Mouse (Mus musculus): ENCODE measurements around the gene Ercc1.

Gene Ercc1

DNA sequence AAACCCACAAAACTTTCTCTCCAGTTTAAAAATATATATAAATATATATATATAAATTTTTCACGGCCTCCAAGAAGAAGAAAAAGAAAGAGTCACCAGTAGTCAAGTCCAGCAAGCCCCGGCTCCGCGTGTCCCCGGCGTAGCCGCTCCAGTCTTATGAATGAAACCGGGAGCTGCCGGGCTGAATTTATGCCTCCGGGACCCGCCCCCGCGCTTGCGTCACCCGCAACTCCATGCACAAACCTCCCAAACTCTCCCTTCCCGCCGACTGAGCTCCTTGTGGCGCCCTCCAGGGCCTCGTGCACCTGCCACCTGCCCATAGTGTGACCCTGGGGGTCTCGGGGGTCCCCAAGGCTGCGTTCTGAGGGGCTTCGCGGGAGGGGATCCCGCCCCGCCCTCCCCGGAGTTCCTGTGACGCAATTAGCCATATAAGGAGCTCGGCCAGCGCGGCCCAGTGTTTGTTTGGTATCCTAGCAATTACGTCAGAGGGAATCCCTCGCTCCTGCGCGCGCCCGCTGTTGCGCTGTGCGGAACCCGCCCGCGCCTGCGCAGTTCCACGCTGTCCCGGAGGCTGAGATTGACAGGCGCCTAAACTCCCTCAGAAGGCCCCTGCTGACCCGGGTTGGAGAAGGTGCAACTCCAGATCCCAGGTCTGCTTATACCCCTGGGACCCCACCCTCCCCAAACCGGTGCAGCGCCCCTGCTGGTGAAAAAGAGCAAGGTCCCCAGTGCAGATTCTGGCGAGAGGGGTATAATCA, 34.5 kb upstream of the Ercc1 start, which contains the start of gene Fosb:
TSS of gene Fosb (minus strand) at position 168 of the 758 bp plus-strand sequence.
- DNase-seq: peak; percentile 96 to 98

DNA sequence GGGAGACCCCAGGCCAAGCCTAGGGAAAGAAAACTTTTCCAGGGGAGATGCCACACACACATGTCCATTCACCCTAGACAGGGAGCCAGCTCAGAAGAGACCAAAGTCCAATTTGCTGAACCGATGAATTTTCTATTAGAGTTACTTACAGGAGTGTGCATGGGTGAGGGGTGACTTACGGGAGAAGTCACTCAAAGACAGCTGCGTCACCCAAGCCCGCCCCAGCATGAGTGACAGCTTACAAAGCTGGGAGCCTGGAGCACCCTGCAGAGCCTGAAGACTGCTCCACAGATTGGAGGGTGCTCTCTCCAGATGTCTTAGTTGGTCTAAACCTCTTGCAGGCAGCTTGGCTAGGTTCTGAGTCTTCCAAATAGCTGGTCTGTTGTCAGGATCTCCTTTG, 32.6 kb upstream of the Ercc1 start:
- no peak for DNase-seq

DNA sequence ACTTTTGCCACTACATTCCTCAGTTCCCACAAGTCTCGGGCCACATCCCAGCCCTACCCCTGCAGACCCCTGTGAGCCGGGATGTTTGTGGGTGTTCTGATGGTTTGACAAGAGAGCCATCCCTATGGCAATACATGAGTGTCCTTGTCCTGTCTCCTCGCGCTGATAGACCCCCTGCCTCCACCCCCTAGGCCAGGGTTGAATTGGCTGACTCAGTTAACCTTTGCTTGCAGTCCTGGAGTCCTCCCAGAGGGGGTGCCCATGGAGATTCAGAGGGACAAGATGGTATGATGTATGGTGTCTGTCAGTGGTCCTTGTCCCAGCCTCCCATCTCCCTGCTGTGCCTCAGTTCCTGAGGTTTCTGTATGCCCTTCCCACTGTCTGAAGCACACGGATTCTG, 30.5 kb upstream of the Ercc1 start:
- DNase-seq: no peak

DNA sequence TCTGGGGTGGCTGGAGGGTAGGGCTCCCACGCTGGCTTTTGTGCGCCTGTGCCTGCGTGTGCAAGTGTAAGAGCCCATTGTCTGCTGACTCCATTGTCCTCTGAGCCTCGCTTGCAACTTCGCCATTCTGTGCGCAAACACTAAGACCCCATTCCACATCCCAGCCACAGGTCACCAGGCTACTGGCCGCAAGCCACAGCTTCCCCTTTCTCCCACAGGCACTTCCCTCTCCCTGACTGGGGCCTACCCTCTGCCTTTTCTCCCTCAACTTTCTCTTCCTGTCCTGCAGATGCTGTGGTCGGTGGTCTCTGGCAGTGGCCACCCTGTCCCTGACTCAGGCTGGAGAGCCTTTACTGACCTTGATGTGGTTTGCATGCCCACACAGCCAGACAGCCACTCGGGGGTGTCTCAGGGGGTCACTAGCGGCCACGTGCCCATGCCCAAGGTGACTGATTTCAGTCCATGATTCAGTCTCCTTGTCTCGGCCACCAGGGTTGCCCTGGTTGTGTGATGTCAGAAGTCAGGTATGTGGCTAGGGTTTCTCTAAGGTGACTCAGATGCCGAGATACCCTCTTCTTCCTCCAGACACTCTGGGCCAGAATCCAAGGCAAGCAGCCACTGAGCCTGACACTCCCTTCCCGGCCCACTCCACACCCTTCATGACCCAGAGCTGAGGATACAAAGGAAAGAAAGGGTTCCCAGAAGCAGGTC, 28.0 kb upstream of the Ercc1 start:
- no peak for DNase-seq

DNA sequence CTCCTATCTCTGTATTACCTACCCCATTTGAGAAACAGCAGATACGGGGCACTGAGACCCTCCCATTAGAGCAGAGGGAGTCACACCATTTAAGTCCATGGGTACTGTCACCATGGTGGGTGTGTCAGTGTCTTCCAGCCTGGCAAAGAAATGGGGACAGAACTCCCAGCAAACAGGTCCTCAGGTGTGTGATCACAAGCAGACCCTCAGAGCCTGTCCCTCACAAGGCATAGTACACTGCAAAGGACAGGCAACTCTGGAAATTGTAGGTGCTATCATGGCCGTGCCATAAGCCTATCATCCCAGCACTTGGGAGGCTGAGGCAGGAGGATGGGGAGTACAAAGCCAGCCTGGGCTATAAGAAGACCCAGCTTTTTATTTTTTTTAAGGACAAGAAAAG, 26.4 kb upstream of the Ercc1 start:
- no peak for DNase-seq

DNA sequence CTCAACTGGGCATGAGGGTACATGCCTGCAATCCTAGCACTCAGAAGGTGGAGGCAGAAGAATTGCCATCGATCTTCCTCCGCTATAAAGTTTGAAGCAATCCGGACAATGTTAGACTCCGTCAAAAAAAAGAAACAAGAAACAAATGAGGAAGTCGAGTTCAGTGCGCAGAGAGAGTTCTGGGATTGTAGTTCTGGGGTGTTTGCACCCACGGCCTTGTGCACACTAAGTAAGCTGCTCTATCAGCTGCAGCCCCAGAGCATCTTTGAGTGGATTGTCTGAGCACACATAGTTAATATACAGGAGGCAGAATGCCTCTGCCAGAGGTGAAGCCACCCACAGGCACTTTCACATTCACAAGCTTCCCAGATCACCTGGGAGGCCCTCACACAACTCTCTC, 25.9 kb upstream of the Ercc1 start:
- no peak for DNase-seq

DNA sequence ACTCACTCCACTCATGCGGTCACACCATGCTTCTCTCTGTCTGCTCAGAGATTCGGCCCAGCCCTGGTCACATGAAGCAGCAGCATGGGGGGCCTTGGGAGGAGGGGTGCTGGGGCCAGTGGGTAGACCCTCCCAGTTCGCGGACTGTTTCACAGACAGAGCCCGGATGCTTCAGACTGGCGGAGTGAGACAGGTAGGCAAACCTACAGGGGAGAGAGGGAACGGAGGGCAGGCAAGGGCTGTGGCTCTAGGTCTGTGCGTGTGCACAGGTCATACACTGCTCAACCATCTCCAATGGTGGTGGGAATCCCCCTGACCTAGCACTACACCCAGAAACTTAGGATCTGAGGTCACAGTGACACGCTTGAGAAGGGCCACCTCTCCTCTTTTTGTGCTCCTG, 25.1 kb upstream of the Ercc1 start:
- peak in 1 of 2 experiments; percentile 34 for DNase-seq

DNA sequence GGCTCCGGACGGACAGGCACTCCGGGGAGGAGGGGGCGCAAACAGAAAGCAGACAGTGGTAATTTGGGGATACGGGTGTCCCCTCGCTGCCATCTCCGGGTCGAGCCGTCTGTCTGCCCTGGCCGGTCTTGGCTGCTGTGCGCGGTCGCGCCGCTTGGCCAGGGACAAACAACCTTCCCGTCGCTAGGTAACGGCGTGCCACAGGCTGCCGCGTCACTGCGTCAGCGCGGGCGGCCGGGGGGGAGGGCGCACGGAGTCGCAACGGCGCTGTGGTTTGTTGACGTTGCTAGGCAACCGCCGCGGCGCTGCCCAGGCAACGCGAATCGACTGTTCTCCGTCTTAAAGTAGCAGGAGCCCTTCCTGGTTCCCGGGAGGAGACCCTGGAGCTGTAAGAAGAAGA, 24.7 kb upstream of the Ercc1 start:
- peak; percentile 96 for DNase-seq

DNA sequence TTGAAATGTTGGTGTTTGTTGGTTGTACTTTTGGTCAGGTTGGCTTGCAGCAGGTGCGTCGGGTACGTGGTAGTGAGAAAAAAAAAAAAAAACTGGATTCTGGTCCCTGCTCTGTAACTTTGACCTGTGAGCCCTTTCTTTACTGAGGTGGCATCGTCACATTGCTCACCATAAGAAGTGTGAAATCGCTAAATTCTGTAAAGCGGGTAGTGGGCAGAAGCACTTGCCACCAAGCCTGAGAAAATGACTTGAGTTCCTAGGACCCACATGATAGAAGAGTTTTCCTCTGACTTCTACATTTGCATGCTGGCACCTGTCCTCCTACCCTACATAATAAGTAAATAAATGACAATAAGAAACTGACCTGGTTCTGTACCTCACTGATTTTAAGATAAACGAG, 23.9 kb upstream of the Ercc1 start:
- no peak for DNase-seq

DNA sequence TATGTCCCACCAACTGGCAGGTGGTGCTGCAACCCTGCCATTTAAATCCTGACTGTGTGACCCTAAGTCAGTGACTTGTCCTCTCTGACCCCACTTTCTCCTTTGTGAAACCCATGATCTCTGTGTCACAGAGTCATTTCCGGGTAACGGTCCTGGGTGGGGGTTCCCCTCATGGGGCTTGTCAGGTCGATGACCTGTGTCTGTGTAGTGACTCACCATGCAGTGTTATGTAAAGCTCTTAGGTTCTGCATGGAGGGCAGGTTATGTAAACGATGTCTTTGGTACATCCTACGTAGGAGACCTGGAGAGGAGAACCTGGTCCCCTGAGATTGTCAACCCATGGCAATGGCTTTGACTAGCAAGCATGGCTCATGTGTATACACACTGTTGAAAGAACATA, 23.1 kb upstream of the Ercc1 start:
- no peak for DNase-seq

DNA sequence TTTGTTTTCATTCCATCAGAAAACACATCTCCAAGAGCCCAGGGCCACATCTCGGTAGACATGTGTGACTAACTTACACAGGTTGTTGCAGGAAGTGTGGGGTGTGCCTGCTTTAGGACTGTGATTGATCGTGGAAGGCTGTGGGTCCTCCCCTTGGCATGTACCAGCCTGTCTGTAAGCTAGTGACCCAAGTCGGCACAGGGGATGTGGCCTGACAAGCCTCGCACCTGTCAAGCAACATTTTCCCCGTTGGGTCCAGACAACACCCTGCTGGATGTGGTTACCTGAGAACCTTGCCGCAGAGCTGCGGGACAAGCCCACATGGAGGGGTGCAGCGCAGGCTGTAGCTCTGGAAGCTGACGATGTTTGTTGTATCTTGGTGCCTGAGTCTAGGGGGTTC, 22.1 kb upstream of the Ercc1 start:
- DNase-seq: no peak

DNA sequence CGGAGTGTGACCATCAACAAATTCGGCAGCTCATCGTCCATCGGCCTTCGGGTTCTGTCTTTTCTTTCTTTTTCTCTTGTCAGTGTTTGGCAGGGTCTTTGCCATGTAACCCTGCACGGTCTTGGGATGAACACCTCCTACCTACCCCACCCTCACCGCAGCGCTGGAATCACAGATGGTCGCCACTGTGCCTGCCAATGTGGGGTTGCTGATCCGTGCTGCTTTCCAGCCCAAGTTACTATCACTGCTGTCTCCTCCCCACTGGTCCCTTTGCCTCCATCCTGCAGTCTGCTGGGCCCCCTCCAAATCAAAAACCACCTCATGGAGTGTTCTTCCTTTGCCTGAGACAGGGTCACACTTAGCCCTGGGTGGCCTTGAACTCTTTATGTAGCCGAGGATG, 20.4 kb upstream of the Ercc1 start:
- no peak for DNase-seq

DNA sequence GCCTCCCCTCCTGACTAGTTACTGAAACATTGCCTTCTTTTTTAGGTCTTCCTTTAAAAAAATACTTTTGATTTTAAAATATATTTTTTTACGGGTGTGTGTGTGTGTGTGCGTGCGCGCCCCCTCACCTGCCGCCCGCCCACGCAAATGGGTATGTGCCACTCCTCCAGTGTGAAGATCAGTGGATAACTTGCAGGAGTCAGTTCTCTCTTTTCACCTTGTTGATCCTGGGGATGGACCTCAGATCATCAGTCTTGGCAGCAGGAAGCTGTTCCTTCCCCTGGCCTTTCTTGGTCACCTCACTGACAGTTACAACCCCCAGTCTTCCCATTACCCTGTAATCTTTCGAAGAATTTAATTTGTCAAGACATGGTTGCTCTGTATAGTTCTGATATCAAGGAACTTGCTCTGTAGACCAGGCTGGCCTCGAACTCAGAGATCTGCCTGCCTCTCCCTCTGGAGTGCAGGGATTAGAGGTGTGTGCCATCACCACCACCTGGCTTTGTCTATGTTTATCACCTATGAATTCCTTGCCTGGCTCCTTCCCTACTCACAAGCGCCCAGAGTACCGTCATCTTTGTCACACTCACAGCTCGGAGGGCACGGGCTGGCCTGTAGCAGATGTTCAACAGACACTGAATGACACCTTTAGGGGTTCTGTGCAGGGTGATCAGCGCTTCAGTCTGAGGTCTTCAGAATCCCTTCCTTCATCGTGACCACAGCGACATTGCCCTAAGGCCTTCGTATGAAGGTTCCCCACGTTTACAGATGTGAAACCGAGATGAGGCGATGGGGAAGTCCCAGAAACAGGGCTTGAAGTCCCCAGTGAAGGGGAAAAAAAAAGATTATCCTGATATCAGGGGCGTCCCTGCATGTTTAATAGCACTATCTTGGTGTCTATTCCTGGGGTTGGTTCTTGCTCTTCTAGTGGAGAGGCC, 19.0 kb upstream of the Ercc1 start:
- DNase-seq: no peak

DNA sequence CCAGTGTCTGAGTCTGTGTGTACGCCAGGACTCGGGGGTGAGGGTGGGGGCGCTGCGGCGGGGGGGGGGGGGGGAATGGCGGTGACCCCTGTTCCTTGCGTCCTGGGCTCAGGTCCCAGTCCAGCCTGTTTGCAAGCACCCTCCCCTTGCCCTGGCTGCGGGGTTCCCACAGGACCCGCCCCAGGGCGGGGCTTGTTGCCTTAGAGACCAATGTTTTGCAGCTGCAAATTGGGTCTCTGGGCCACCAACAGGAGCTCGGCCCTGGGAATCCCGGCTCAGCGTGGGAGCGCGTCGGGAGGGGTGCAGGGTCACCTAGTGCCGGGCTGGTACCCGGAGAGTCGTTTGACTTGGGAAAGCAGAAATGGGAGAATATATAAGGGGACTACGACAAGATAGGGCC, 18.2 kb upstream of the Ercc1 start:
- DNase-seq: peak; percentile 73 to 74

DNA sequence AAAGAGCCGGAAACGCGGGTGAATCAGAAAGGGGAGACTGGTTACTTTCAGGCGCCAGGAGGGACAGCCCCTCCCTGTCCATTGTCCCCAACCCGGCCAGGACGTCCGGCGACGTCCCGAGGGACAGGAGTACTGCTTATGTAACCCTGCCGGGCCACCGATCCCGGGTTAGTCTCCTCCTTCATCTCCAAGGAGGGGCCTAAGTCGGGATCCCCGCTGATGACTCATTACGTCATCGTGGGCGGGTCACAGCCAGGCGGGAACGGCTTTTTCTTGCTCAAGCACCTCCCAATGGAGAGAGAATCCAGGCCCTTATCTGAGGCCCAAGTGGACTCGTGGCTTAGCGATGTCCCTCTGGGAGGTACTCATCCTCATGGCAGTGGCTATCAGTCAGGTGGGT, 17.4 kb upstream of the Ercc1 start:
- peak; percentile 84 to 90 for DNase-seq

DNA sequence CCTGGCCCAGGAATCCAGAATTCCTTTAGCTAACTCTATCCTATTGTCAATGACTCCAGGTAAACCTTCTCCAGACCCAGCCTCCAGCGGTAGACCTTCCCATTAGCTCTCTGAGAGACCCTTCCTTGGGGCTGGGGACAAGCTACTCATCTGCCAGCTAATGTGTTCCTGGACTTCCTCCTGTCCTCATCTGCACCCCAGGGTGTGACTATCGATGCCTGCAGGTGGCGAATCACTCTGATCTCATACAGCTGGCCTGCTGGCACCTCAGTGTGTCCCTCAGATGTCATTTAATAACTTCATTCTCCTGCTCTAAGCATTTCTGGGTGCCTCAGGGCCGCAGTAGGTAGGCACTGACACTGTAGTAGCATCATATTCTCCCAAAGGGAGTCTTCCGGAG, 16.8 kb upstream of the Ercc1 start:
- DNase-seq: no peak

DNA sequence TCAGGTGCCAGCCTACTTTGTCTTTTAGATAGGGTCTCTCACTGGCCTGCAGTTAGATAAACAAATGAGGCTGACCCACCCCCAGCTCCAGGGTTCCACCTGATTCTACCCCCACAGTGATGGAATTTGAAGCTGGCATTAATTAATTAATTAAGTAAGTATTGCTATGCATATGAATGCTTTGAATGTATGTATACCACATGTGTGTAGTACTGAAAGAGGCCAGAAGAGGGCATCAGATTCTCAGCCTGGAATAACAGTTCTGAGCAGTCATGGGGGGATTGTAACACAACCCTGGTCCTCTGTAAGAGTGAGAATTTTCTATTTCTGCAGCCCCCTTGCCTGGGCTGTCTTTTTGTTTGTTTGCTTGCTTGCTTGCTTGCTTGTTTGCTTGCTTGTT, 16.2 kb upstream of the Ercc1 start:
- DNase-seq: no peak

DNA sequence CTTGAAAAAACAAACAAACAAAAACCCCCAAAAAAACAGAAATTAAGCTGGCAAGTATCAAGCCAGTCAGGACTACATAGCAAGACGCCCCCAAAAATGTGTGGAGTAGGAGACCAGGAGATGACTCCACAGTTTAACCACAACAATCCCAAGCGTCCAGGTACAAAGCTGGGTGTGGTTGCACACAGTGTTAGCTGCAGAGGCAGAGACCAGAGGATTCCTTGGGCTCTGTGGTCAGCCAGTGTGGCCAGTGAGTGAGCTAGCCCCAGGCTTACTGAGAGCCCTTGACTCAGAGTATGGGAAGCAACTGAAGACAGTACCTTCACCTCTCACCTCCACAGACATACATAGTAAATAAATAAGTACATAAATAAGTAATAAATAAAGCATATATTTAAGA, 12.7 kb upstream of the Ercc1 start:
- DNase-seq: no peak

DNA sequence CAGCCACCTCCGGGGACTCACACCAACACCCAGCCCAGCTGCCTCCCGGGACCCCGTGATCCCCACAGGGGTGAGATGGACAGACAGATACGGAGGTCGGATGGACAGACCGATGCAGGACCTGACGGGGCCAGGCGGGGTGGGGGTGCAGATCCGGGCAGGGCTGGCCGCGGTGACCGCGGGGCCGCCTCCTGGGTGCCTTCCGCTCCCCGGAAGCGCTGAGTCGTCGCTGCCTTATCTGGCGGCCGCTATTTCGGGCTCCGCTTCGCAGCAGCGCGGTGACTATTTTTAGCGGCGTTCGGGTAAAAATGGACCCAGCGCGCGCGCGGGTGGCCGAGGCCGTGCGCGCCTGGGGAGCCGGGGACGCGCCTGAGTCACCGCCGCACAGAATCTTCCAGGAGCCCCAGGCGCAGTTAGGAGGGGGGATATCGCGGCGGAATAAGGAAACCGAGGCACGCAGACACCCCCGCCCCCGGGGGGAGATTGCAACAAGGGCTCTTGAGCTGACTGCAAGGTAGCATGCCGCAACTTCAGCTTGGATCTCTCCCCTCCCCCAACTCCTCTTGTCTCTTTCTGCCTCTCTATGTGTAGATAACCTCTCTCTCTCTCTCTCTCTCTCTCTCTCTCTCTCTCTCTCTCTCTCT, 11.7 kb upstream of the Ercc1 start:
- DNase-seq: peak; percentile 82 to 87

DNA sequence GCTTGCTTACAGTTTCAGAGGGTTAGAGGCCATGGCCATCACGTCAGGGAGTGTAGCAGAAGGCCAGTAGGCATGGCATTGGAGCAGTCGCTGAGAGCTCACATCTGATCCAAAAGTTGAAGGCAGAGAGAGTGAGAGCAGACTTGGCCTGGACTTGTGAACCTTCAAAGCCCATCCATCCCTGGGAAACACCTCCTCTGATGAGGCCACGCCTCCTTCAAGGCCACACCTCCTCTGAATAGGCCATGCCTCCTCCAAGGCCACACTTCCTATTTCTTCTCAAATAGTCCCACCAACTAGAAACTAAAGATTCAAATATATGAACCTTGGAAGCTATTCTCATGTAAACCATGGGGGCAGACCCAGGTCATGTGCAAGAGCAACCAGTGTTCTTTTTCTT, 9.0 kb upstream of the Ercc1 start:
- no peak for DNase-seq

DNA sequence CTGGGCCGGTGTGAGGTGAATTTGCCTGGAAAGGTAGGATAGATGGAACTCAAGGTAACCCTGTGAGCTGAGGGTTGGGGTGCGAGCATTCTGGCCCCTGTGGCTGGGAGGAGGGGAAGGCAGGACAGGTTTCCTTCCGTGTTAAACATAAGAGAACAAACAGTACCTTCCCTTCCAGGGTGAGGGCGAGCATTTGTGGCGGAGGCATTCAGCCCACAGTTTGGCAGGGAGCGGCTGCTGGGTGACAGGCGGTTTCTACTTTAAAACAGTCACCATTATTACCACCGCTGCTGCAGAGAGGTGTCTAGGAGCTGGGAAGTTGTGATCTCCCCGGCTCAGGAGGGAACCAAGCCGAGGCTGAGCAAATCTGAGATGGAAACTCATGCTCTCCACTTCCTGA, 7.5 kb upstream of the Ercc1 start:
- DNase-seq: no peak

DNA sequence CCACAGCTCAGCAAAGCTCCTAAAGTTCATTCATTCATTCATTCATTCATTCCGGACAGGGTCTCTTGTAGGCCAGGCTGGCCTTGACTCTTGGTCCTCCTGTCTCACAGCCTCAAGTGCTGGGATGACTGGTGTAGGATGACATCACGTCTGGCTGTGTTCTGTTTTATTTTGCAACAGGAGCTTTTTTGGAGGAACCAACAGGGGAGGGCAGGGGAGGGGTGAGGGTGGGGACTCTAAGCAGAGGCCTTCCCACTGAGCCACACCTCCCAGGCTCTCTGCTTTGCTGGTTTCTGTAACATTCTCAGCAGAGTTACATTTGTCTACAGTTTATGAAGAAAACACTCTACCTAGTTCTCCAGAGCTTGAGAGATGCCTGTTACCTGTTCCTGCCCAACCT, 6.5 kb upstream of the Ercc1 start:
- no peak for DNase-seq

DNA sequence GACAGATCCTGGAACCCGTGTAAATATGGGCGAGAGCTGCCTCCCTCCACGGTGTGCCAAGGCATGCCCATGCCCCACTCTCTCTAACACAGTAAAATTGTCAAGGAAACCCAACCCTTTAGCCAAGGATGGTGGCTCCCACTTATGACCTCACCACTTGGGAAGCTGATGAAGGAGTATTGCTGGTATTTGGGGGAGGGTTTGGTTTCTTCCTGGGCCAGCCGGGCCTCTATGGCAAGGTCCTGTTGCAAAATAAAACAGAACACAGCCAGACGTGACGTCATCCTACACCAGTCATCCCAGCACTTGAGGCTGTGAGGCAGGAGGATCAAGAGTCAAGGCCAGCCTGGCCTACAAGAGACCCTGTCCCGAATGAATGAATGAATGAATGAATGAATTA, 6.0 kb upstream of the Ercc1 start:
- no peak for DNase-seq

Measured in cerebellum, adult 18-20 months (tissue).